In the genomic region with DNA sequence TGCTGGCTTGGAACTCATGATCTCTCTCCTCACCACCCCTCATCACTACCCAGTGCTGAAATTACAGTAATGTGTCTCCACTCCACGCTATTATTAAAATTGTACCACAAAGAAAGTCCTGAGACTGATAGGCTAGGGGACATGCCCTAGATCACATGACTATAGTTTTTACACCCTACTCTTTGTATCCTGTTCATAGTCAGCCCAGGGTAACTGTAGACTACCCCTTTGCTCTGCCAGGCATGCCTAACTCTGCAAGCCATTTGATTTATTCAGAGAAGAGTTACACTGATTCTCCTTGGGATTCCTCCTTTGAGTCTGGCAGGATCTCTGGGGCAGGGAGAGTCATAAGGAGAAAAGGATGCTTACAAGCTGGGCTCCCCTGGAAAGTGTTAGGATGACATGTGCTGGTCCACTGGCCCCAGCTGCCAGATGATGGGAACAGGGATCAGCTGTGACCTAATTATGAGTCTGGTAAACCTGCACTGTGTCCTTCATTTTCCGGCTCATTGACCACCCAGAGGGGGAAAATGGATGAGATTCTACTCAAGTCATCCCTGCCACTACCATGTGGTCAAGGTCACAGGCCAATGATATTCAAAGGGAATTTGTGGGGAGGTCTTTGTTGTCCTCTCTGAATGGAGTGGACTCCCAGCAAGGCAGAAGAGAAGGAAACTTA, we compare ENCODE assay signal across 12 mouse cellular contexts.
DNase-seq lines count a peak whose midpoint lies in the region; ATAC-seq and TF ChIP-seq lines count a peak whose summit lies in the region.
"Had no signal": no experiment of that assay in that cellular context is flagged by ENCODE, and none has a peak within 500 bp of the region (broad histone marks: within the 10 kb centered on the region; RNA-seq: fewer than 3 reads in every experiment).

No protein-coding gene starts in this region.

- no peak for TF ChIP-seq CTCF in brain, embryonic 14.5 days (IDR thresholded peaks at IDR 0.05; ENCODE audit: borderline replicate concordance, extremely low read depth, insufficient read depth, insufficient read length)

- WGBS in kidney, embryonic 14.5 days: 53% methylated on average over 2 of the region's 2 CpGs
- WGBS in heart, embryonic 10.5 days: 68% methylated on average over 2 of the region's 2 CpGs

- no peak overlapping the region for H3K4me3 ChIP-seq in kidney, embryonic 14.5 days (ENCODE audit: low read length)
- H3K4me3 ChIP-seq in heart, embryonic 10.5 days: no peak overlapping the region
- H3K4me3 ChIP-seq: embryonic facial prominence, embryonic 15.5 days; limb, embryonic 13.5 days had no signal

- H3K27ac ChIP-seq in kidney, embryonic 14.5 days (ENCODE audit: low read depth, low read length): no peak overlapping the region
- H3K27ac ChIP-seq in heart, embryonic 10.5 days: no peak overlapping the region
- H3K27ac ChIP-seq: embryonic facial prominence, embryonic 15.5 days; limb, embryonic 13.5 days had no signal

- H3K27me3 ChIP-seq in kidney, embryonic 14.5 days (ENCODE audit: control insufficient read depth, insufficient read depth, low read length): no peaks in the 10 kb centered on the region
- H3K27me3 ChIP-seq in heart, embryonic 10.5 days (ENCODE audit: insufficient read depth, poor library complexity, severe bottlenecking): no peaks in the 10 kb centered on the region
- H3K27me3 ChIP-seq: embryonic facial prominence, embryonic 15.5 days; limb, embryonic 13.5 days had no signal

- H3K4me1 ChIP-seq in kidney, embryonic 14.5 days (ENCODE audit: control insufficient read depth, insufficient read depth, low read length): no peaks in the 10 kb centered on the region
- H3K4me1 ChIP-seq in heart, embryonic 10.5 days: no peaks in the 10 kb centered on the region
- H3K4me1 ChIP-seq: embryonic facial prominence, embryonic 15.5 days; limb, embryonic 13.5 days had no signal

- H3K9ac ChIP-seq in kidney, embryonic 14.5 days (ENCODE audit: low read depth, low read length): no peak overlapping the region
- H3K9ac ChIP-seq: embryonic facial prominence, embryonic 15.5 days; limb, embryonic 13.5 days had no signal

- H3K4me2 ChIP-seq in kidney, embryonic 14.5 days (replicated peaks; ENCODE audit: low read depth, low read length): no peak overlapping the region
- H3K4me2 ChIP-seq: embryonic facial prominence, embryonic 15.5 days; limb, embryonic 13.5 days had no signal

- no peaks in the 10 kb centered on the region for H3K9me3 ChIP-seq in kidney, embryonic 14.5 days (ENCODE audit: control insufficient read depth, low read length)
- no peaks in the 10 kb centered on the region for H3K9me3 ChIP-seq in heart, embryonic 10.5 days
- H3K9me3 ChIP-seq: embryonic facial prominence, embryonic 15.5 days; limb, embryonic 13.5 days had no signal

- ATAC-seq in kidney, embryonic 14.5 days (ENCODE audit: low FRiP score, low TSS enrichment): peak; percentile 85

- no peak for TF ChIP-seq POLR2A in brain, embryonic 14.5 days (IDR thresholded peaks at IDR 0.05; ENCODE audit: borderline replicate concordance, extremely low read depth, insufficient read depth, insufficient read length, poor library complexity, severe bottlenecking)

- no peaks in the 10 kb centered on the region for H3K36me3 ChIP-seq in kidney, embryonic 14.5 days (ENCODE audit: control insufficient read depth, insufficient read depth, low read length)
- no peaks in the 10 kb centered on the region for H3K36me3 ChIP-seq in heart, embryonic 10.5 days
- H3K36me3 ChIP-seq: embryonic facial prominence, embryonic 15.5 days; limb, embryonic 13.5 days had no signal

- DNase-seq in kidney, postnatal 14 days: no peak
- DNase-seq in brain, embryonic 14.5 days (ENCODE audit: low read depth): peak; percentile 64
- peak; percentile 4 for DNase-seq in embryo, embryonic 9.5 days (ENCODE audit: extremely low spot score)
- DNase-seq in mesoderm, embryonic 11.5 days (ENCODE audit: low read depth, low spot score): peak; percentile 63
- DNase-seq in heart, embryonic 10.5 days (ENCODE audit: low spot score): no peak
- no peak for DNase-seq in urinary bladder, postnatal 14 days (ENCODE audit: low spot score)
- no peak for DNase-seq in ovary, postnatal 10 days (ENCODE audit: low spot score)
- DNase-seq: gastrocnemius, postnatal 10 days; heart, postnatal 10 days had no signal

Comparison
In these comparisons a context has a peak if more than half of its experiments do, and no peak if none do; other contexts are left out.
1. DNase-seq: peak in brain, embryonic 14.5 days (single experiment), embryo, embryonic 9.5 days (single experiment) and mesoderm, embryonic 11.5 days (single experiment); none in kidney, postnatal 14 days (single experiment), heart, embryonic 10.5 days (single experiment), urinary bladder, postnatal 14 days (single experiment) and ovary, postnatal 10 days (single experiment).